Mouse (Mus musculus): ENCODE measurements around the gene Rasl10b. TPM values are rescaled to one million over a fixed set of nuclear protein-coding genes. Genes with fewer than 3 reads are reported as not detected.

Gene Rasl10b
- total RNA-seq (2023): under 1 TPM in 1 of 2 experiments, not detected in 1; 0.49 TPM

DNA sequence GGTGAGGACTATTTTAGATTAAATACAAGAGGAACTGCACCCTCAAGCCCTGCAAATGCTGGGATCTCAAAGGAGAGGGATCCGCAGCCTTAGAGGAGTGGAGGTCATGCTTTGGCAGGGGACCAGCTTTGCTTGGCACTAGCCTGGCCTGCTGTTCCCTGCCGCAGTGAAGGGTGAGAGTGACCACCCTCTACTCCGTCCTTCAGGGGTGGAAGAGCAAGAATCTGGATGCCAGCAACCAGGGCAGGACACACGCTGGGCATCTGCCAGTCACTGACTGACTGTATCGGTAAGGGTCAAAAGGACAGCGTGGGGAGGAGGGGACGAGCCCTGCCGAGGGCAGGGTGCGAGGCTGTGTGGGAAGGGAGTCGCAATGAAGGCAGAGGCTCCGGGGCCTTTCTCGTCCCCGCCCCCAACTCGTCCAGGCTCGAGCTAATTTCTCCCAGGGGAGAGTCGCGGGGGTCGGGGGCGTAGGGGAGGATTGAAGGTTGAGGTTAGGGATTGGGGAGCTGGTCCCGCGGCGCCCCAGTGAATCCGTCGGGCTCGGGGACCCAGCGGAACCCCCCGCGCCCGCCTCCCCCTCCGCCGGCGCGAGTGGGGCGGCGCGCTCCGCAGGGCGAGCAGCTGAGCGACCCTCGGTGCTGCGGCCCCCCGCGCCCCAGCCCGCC lies at the start of gene Rasl10b:
Gene Rasl10b, plus strand, starts transcription at position 51 of the 668 bp plus-strand sequence.

DNA sequence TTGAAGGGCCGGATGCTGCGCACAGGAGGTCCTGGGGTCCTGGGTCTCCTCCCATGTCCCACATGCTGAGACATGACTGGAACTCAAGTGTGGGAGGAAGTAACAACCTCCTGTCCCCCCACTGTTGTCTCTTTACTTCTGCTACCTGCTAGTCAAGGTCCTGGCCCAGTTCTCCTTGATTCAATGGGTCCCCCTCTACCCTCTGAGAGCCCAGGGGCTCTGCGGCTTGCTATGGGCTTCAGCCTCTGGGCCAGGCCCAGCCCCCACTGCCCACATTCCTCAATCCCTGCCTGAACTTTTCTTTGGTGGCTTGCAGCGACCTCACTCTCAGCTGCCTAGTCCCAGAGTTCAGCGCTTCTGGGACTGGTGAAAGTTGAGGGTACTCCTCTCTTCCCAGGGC lies 20.4 kb downstream of the Rasl10b start, which contains the start of gene Gas2l2:
Gene Gas2l2, minus strand, starts transcription at position 101 of the 400 bp plus-strand sequence.

DNA sequence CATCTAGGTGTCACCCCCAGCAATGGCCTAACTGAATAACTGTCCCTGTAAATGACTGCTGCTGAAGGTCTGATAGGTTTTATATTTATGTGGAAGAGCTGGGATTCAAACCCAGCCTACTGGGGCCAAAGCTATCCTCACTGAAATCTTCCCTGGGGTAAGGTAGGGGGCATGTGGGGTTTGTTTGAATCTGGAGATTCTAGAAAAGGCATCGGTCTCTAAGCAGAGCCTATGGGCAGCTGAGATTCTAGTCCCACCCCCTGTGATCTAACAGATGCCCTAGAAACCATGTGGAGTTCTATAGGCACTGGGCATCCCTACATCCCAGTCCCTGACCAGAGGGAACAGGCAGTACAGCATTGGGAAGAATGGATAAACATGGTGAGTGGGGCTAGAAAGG lies 28.4 kb downstream of the Rasl10b start, which contains the start of gene 1700020L24Rik:
Gene 1700020L24Rik, plus strand, starts transcription at position 301 of the 400 bp plus-strand sequence.

DNA sequence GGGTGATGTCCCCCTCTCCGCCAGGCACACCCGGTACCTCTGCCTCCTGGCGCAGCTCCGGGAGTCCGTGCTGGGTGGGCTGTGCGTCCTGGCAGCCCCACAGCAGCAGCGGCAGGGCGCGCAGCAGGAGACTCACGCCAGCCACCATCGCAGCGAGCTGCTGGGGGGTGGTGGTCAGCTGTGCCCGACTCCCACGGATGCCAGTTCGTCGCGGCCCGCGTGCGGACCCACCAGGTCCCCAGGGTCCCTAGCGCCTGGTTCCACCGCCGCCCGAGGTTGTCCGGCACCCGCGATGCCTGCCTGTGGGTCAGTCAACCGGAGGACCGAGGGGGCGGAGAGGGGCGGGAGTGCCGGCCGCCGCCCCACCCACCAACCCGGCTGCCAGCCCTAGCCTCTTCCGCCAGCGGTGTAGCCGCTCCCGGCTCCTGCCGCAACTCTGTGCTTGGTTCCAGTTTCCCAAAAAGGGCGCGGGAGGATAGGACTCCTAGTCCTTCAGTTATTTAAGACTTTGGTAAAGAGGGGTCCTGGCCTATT lies 53.8 kb downstream of the Rasl10b start, which contains the start of gene Mmp28:
Gene Mmp28, minus strand, starts transcription at position 361 of the 534 bp plus-strand sequence.

Other genes with a start within 250 kb of the Rasl10b start
- 100 to 1,000 TPM; 335 to 391 TPM for gene Slfn4, start 234.0 kb upstream of the Rasl10b start, total RNA-seq (2023)
- gene Slfn3, start 217.8 kb upstream of the Rasl10b start, total RNA-seq (2023): 10 to 100 TPM; 43.7 to 48.5 TPM
- under 1 TPM; 0.49 to 0.51 TPM for gene Slfn14, start 122.4 kb upstream of the Rasl10b start, total RNA-seq (2023)
- 10 to 100 TPM; 75.2 to 89.5 TPM for gene Ap2b1, start 110.1 kb upstream of the Rasl10b start, total RNA-seq (2023)
- gene Pex12, start 106.6 kb upstream of the Rasl10b start, total RNA-seq (2023): 1 to 10 TPM; 5.9 to 7.1 TPM
- under 1 TPM in 1 of 2 experiments, not detected in 1; 0.13 TPM for gene Gas2l2, start 20.3 kb downstream of the Rasl10b start, total RNA-seq (2023)
- 10 to 100 TPM; 46.4 to 53.4 TPM for gene 1700020L24Rik, start 28.5 kb downstream of the Rasl10b start, total RNA-seq (2023)
- gene Mmp28, start 53.9 kb downstream of the Rasl10b start, total RNA-seq (2023): 1 to 10 TPM; 1.4 to 2.2 TPM
- gene Taf15, start 63.9 kb downstream of the Rasl10b start, total RNA-seq (2023): 10 to 100 TPM; 73.5 to 74.1 TPM
- not detected for gene Heatr9, start 113.0 kb downstream of the Rasl10b start, total RNA-seq (2023)
- 1 to 10 TPM in 1 of 2 experiments, under 1 TPM in 1; 0.82 to 1.2 TPM for gene Ccl5, start 121.4 kb downstream of the Rasl10b start, total RNA-seq (2023)
- 100 to 1,000 TPM; 117 to 194 TPM for gene Ccl9, start 169.5 kb downstream of the Rasl10b start, total RNA-seq (2023)
- gene Ccl6, start 183.9 kb downstream of the Rasl10b start, total RNA-seq (2023): 100 to 1,000 TPM; 837 to 852 TPM
- not detected for gene Rpl9-ps1, start 236.5 kb downstream of the Rasl10b start, total RNA-seq (2023)
- 100 to 1,000 TPM in 1 of 2 experiments, 10 to 100 TPM in 1; 89.7 to 110 TPM for gene Ccl3, start 240.2 kb downstream of the Rasl10b start, total RNA-seq (2023)